Mouse (Mus musculus): ENCODE results near the gene Edf1. TPM values are rescaled to one million over a fixed set of nuclear protein-coding genes. Genes with fewer than 3 reads are reported as not detected.

Edf1 gene
- total RNA-seq, 4 experiments from 2014 or later: 156 to 257 (median 210) TPM

DNA sequence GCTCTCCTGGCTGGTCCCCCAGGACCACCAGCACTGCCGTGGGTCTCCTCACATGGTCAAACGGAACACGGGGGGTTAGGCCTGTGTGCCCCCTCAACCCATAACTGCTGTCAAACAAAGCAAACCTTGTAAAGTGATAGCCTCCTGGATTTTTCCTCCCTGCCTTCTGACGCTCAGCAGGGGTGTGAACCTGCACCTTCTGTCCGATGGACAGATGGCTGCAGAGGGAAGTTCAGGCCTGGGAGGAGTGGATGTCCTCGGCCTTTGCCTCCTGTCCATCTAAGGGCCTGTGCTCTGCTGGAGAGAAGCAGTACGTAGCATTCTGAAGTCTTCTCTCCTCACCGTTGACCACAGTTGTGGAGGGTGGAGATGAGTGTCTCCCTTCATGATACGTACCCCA, 4.3 kb downstream of the Edf1 start:
- no peak for DNase-seq (ENCODE audit: low spot score)

DNA sequence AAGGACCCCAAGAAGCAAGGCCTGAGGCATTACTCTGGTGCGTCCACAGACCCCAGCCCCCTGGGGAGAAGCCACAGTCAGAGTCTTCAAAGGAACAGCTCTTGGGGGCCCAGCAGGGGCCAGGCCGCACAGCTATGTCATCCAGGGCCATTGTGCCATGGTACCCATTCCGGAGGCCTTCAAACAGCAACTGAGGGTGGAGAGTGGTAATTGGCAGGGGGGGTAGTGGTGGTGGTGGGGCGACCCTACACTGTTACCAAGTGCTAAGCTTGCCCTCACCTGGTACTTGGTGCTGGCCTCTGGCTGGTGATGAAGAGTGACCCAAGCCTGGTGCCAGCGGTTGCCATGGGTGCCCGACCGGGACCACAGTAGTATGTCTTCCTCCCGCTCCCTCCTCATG, 8.1 kb downstream of the Edf1 start:
- no peak for DNase-seq (ENCODE audit: low spot score)

DNA sequence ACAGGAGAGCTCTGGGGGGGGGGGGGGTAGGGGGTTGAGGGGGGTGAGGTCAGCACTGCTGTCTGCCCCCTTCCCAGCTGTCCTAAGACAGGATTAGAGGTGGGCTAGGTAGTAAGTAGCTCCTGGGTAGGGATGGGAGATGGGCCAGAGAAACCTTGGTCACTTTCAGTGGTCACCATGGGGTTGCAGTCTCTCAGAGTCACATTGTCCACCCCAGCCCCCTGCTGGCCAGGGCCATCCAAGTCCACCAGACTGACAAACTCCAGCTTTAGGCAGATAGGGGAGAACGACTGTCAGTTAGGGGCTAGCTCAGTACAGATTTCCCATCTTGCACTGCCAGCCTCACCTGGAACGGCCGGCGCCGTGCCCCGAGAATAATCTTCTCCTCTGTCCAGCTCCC, 8.9 kb downstream of the Edf1 start:
- no peak for DNase-seq (ENCODE audit: low spot score)

DNA sequence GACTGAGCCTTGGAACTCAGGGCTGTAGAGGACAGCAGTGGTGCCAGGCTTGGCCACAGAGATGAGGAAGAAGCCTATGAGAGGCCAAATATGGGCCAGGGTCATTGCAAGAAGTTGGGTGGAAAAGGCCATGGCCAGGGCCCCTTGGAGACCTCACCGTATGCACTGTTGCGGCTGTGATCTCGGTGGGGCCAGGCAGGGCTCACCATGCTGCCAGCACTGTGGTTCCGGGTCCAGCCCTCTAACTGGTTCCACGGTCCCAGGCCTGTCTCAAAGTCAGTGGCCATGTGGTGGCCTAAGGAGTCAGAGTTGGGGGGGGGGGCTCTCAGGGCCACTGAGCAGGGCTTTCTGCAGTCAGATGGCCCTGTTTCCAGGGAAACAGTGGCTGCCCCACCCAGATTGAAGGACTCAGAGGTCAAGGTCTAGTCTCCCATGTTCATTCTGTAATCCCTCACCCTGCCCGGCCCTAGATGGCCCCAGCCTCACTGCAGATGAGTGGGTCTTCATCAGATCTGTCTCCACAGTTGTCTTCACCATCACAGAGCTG, 10.9 kb downstream of the Edf1 start:
- no peak for DNase-seq (ENCODE audit: low spot score)

DNA sequence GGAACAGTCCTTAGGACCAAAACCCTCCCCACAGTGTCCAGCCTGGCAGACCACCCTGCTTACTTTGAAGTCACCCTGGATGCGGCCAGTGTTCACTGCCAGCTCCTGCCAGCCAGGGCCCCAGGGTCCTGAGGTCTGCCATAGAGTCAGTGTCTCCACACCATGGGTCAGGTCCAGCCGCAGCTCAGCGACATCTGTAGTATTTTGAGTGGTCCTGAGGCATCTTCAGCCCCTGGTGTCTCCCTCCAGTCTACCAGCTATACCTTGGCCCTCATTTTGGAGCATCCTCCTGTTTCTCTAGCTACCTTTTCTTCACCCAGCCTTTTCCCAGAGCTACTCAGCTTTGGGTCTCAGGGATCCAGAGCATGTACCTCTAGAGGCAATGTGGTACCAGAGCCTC, 11.7 kb downstream of the Edf1 start:
- DNase-seq (ENCODE audit: low spot score): no peak

DNA sequence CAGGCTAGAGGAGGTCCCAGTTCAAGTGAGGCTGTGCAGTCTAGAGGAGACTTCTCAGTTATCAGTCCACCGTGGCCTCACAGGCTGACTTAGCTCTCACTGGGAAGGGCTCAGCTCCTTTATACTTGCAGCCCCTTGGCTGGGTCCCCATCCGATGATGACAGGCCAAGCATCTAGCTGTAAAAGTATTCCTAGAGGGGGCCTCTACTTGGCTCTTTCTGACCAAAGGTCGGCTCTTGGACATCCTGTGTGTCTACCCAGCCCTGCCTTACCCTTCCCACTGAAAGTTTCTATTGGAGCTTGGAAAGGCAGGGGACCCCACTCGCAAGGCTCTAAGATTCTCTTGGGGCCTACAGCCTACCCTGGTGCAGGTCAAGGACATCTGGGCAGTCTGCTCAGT, 13.6 kb downstream of the Edf1 start:
- DNase-seq (ENCODE audit: low spot score): no peak

DNA sequence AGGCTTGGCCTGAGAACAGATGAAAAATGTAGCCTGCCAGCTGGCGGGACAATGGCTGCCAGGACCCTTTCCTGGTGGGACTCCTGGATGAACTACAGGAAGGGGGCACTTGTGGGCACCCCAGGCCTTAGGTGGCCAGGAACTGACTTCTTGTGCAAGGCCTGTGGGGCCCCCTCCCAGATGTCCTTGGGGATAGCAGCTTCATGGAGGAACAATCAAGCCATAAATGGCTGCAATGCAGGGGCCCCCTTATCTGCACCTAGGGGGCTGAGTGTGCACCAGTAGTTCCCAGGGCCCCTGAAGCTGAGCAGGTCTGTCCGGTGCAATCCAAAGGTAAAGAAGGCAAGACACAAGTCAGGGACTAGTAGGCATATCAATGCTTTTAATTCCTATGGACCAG, 15.4 kb downstream of the Edf1 start:
- no peak for DNase-seq (ENCODE audit: low spot score)

DNA sequence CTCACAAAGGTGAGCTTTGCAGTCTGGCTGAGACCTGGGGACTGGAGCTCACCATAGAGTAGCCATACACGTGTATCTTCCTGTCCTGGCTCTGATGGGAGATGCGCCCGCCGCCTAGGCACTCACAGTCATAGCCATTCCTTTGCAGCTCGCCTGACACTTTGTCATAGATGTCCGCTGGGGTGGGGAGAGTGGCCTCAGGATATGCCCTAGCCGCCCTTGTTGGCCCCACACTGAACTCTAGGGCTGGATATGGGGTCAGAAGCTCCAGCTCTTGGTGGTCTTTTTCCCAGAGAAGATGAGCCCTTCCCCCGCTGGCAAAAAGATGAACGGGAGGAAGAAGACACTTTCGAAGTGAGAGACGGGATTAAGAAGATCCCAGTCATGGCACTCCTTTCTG, 16.5 kb downstream of the Edf1 start:
- DNase-seq (ENCODE audit: low spot score): no peak

DNA sequence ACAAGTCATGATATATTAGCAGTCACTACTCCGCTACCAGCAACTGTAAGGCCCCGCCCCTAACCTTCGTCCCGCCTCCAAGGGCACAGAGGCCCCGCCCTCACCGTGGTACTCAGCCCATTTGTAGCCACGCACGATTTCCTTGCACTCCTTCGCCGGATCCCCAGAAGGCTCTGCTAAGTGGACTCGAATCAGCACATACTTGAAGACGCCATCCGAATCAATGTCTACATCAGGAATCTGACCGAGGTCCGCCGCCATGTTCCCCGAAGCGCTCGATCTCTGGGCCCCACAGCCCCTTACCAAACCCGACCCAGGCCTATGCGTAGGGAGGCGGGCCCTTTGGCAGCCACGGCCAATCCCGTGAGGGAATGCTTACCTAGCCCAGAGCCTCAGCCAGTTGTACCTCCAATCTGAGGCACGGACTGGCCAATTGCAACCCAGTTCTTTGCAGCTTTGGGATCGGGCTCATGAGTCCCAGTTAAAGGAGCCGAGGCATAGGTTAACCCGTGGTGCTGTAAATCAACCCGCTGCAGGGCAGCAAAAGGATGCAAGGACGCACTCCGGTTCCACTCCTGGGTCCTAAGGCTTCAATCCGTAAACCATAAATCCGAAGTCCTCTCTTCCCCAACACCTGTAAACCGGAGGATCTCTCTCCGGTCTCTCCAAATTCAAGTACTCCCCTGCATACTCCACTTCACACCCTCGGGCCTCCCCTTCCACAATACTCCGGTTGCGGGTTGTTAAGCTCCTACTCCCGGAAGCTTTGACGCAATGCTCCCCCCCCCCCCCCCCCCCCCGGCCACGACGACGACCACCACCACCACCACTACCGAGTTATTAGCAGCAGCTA, 17.2 kb downstream of the Edf1 start, which contains the start of the genes Mamdc4 and Phpt1:
Gene Mamdc4 (minus strand): TSS at position 267 of the 853 bp plus-strand sequence.
Gene Phpt1 (minus strand): TSS at position 646 of the 853 bp plus-strand sequence.
- DNase-seq (ENCODE audit: low spot score): peak; percentile 98

DNA sequence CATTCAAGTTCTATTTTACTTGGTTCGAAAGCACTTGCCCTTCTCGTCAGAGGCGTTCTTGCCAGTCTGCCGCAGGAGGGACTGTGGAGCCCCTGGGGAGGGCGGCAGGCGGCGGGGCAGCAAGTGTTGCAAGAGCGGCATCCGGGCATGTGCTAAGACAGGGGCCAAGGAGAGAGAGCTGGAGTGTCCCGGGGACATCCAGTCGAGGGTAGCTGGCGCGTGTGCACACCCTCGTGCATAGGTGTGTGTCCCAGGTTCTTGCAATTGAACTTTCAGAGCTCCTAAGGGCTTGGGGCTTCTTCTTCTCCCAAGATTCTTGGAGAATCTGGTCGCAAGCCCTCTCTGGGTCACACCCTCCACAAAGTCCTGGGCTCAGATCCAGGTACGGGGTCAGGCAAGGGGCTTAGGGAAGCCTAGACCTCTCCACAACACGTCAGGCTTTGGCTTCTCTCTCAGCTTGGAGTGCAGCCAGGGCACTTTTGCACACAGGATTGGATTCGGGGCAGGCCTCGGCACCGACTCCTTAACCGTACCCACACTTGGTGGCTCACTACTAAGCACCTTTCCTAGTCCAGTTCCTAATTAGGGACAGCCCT, 17.9 kb downstream of the Edf1 start:
- DNase-seq (ENCODE audit: low spot score): no peak

DNA sequence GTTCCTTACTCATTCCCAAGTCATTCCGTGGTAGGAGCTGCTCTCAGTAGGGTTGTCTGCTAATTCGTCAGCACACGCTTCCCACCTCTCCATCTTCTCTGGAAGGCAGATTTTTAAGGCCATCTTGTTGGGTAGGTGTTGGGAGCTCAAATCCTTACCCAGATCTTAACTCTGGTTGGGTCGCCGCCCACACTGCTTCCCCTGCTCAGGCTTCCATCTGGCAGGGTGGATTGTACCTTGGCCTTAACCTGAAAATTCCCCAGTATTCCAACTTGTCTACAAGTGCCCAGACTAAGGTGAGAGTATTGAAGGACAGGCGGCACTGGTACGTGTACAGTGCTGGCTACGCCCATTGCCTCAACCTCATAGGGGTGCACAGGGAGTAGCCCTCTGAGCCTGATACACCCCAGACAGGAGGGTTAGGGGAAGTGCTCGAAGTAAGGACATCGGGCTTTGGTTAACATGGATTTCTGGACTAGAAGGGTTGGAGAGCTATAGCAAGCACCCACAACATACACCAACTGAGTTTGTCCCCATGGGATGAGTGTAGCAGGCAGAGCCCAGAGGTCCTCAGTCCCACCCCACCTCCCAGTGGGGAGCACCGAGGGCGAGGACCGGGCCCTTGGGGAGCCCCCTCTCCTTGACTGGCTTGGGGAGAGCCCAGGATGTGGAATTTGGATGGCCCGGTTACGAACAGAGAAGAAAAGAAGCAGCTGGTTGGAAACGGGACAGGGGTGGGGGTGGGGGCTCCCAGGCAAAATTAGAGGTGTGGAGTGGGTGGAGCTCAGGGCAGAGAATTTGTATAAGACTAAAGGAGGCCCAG, 18.6 kb downstream of the Edf1 start:
- no peak for DNase-seq (ENCODE audit: low spot score)

DNA sequence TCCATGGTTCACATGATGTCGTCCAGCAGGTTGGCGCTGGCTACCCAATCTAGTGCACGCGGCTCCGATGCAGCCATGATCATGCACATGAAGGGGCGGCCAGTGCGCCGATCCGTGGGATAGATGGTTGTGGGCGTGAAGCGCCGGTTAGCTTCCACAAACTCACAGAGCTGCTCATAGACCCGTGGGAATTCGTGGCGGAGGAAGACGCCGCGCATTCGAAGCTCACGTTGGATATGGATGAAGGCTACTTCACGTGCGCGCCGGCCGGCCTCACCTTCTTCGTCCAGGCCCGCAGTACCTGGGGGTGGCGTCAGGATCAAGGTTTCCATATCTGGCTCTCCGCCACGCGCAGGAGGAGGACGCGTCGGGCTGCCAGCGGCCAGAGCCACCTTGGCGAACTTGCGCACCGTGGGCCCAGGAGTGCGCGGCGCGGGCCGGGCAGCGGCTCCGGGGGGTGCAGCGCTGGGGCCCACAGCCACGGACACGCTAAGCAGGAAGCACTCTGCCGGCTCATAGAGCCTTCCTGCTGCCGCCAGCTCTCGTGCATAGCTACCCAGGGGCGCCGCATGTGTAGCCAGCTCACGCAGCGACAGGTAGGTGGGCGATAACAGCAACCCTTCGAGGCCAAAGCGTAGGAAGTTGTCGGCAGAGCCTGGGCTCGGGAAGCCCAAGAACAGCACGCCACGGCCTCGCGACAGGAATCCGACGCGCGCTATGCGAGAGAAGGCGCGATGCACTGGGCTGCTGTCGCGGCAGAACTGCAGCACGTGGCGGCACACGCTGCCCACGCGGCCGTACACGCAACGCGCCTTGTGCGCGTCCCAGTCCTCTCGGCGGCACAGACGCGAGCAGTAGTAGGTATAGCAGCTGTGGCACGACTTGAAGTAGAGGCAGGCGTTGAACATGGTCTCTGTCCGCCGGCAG, 19.6 kb downstream of the Edf1 start:
- no peak for DNase-seq (ENCODE audit: low spot score)

DNA sequence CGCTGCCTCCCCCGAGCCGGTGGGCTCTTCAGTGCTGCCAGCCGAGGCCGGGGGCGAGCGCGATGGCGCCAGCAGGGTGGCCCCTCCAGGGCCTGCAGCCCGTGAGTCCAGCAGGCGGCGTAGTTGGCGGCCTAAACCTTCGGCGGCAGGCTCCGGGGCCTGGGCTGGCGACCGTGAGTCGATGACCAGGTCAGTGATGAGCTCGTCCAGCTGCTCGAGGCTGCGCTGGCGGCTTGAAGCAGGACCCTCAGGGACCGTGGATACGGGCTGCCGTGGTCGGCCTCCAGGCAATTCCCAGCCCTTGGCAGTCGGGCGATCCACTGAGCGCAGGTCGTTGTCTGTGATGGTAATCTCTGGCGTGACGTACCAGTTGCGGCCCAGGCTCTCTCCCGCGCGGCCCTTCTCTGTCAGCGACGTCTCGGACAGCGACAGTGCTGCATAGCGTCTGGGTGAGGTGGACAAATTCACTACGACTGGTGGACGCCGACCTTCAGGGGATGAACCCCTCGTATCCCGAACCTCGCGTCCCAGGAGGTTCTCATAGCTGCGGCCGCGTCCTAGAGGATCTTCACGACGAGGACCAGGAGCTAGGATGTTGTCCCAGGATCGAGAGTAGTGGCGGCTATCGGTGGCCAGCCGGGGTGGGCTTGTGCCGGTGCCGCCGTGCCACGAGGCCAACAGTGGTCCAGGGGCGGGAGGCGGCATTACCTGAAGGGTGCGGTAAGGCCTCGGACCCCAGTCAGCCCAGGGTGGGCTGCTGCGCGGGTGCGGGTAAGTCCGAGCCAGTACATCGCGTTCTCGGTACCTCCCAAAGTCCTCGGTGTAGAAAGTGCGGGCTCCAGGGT, 20.5 kb downstream of the Edf1 start:
- DNase-seq (ENCODE audit: low spot score): no peak

DNA sequence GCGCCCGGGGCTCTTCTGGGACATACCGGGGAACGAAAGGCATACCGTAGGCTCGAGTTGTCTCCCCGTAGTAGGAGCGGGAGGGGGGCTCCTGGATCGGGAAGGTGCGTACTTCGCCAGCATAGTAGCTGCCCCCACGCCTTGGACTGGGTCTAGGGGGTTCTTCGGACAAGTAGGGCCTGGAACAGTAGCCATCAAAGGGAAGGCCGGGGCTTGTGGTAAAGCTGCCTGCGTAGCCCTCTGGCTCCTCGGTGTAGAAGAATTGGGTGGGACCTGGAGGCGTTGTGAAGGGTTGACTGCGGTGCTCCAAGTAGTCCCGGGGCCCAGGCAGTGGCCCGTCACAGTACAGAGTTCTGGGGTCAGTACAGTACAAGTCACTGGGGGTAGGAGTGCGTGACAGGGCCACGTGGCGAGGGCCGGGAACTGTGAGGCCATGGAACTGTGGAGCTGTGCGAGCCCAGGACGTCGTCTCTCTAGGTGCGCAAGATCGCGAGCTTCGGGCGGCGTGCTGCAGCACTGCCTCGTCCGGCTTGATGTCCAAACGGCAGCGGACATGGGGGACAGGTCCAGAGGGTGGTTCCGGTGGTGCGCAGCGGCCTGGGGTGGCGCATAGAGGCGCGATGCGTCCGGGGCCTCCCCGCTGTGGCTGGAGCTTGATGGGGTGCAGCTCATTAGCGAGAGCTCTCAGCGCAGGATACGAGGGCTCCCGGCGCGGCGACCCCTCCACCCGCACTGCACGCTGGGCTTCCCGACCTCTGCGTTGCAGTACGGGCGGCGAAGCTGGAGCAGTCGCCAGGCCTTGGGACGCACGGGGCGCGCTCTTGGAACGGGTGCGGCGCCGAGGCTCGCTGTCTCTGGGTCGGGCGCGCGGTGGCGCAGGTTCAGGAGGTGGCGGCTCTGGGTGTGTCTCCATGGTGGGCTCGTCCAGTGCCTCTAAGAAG, 21.4 kb downstream of the Edf1 start:
- no peak for DNase-seq (ENCODE audit: low spot score)

DNA sequence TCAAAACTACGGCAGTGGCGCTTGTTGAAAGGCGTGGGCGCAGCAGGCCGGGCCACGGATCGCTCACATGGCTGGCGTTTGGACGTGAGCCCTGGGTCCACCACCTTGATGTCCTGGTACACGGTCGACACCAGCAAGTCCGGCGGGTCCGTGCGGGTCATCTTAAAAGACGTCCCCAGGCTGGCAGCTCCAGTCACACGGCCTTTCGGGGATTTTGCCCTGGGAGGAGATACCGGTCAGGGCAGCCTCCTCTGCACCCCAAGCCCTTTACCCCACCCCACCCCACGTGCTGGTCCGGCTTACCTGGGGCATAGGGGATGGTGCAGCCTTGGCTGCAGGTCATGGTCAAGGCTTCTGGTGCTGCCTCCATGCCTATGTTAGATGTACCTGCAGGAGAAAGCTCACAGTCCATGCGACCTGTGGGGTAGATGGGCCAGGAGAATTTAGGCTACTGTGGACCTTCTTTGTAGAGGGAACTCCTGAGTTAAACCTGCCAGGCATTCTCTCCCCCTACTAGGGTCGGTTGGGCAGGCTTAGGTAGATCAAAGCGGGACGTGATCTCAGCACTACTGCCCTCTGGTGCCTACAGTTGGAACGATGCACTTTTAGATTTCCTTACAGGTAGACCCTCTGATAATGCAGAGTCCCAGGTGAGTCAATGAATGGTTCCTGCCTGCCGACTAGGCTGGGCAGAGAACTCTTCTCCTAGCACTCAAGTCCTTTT, 22.3 kb downstream of the Edf1 start:
- DNase-seq (ENCODE audit: low spot score): no peak

DNA sequence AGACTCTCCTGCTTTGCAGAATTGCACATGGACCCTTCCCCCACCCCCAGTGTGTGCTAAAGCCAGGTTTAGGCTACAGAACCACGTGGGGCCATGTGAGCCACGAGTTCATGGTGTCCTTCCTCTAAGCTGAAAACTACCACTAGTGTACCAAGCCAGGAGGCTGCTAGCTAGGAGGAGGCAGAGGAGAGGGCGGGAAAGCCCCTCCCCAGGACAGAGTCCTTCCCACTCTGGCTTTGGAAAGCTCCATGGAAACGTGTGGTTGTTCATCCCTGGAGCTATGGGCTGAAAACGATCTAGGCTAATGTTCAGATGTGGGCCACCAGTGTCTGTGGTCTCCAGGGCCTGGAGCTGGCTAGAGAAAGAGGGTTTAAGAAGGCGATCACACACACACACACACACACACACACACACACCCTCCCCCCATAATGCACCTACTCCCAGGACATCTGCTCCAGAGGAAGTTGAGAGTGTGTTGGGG, 23.0 kb downstream of the Edf1 start:
- DNase-seq (ENCODE audit: low spot score): no peak

DNA sequence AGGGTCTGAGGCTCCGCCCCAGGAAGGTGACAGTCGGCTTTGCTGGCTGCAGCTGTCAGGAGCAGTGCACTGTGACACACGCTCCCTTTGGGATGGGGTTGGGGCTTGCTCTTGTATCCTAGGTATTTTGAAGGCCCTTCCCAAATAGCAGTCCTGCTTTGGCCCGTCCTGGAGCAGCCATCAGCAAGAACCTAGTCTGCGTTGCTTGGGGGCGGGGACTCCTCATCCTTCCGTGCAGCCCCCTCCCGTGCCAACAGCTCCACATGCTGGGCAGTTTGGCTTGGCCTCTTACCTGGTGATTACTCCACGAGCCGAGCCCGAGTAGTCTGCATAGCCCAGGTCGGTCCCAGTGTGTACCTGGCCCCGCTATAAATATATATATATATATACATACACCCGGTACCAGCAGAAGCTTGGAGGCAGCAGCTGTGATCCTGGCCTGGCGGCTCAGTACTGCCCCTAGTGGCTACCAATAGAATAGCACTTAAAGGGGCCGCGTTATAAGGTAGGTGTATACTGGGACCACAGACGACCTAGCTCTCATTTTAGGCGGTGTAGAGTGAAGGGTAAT, 23.7 kb downstream of the Edf1 start, which contains the start of gene Ajm1:
Gene Ajm1 (minus strand): TSS at position 464 of the 571 bp plus-strand sequence.
- peak; percentile 62 for DNase-seq (ENCODE audit: low spot score)

DNA sequence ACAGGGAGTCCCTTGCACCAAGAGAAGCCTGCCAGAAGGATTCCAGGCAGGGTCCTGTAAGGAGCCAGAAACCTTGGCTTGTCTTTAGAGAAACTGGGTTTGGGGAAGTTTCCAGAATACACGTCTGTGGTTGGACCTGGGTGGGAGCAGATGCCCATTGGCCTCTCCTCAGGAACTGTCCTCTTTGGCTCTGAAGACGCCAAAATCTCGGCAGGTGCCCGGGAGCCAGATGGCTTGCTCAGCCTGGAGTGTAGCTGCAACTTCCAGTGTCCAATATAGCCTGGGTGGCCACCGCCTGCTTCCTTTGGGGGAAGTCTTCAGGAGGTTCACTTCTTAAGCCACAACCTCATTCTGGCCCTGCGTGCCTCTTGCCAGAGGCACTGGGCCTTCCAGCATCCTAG, 24.3 kb downstream of the Edf1 start:
- no peak for DNase-seq (ENCODE audit: low spot score)
